Mouse (Mus musculus): ENCODE data around the gene Wdr76.
"Not testable (repeated sequence)": the region's sequence is repeated elsewhere in the genome, so short reads cannot be mapped to it uniquely, and the experiment has no call there.

The Wdr76 gene

DNA sequence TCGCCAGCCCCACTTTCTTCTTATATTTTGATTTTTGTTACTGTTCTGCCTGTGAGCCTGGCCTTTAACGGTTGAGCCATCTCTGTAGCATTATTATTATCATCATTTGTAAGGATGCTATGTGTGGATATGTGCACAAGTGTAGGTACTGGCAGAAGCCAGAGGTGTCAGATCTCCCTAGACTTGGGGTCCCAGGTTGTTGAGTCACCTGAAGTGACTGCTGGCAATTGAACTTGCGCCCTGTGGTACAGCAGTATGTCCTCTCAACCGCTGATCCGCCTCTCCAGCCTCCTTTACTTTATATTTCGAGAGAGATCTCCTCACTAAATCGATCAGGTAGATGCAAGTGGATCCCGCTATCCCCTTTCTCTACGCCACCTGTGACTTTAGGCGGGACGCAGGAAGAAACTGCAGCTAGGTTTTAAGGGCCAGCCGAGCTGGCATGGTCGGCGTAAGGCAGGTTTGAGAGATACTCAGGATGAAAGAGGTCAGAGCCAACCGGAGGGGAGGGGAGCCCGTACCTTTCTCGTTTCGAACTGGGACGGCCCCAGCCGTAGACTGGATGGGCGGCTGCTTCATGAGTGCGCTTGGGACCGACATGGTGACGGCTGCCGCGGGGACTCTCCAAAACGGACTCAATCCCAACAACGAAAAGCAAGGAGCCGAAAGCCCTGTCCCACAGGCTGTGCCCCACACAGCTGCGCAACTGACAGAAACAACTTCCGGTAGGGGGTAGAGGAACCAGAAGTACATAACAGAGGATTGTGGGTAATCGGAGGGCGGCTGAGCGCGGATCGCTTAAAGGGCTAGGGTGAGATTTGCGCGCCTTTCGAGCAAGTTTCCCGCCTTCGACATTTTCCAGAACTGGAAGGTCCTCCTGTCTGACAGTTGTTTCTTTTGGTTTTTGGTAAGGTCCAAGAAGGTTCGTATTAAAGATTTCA, at the start of gene Wdr76, which contains the start of gene Mfap1a:
TSS of gene Wdr76 (plus strand) at position 782 of the 941 bp plus-strand sequence.
TSS of gene Mfap1a (minus strand) at position 724 of the 941 bp plus-strand sequence.
- DNase-seq (ENCODE audit: low spot score) = peak; percentile 87

DNA sequence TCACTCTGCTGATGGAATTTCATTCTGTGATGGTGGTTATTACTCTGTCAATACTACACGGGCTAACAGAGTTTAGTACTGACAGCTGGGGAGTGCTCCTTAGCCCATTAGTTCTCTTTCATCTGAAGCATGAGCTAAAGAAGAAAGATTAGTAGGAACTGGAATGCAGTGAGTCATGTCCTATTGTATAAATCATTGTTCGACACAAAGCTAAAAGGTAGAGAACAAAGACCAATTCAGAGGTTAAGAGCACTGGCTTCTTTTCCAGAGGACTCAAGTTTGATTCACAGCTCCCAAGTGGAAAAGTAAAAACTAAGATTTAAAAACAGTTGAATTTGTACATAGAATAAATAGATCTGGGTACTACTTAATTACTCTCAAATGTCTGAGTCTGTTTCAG, 46.5 kb upstream of the Wdr76 start:
- no peak for DNase-seq (ENCODE audit: low spot score)

- DNase-seq (ENCODE audit: low spot score) = not testable (repeated sequence)
These were observed 37.5 kb upstream of the Wdr76 start for GRCm38 (mm10) chr2:121468982-121469381.

GRCm38 (mm10) chr2:121472783-121473182, 33.7 kb upstream of the Wdr76 start:
- DNase-seq (ENCODE audit: low spot score) = not testable (repeated sequence)

- DNase-seq (ENCODE audit: low spot score) = peak; percentile 86
These were observed 33.0 kb upstream of the Wdr76 start, which contains the start of gene Mfap1b for GRCm38 (mm10) chr2:121473301-121474179. Mfap1b (minus strand) TSS chr2:121474067.

GRCm38 (mm10) chr2:121474180-121474535, 32.4 kb upstream of the Wdr76 start:
- DNase-seq (ENCODE audit: low spot score) = no peak

DNA sequence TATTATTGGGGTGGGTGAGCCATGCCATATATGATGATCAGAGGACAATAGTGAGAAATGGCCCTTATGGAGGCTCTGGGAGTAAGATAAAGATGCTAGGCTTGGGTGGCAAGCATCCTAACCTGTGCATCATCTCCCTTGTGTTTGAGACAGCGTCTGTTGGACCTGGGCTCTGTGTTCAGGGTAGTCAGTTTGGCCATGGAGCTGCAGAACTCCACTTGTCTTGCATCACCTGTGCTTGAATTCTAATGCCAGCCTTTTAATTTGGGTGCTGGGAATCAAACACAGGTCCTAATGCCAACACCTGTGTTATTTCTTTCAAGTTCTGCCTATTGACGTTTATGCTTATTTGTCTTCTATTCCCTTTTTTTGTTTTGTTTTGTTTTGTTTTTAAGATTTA, 31.2 kb upstream of the Wdr76 start:
- not testable (repeated sequence) for DNase-seq (ENCODE audit: low spot score)

GRCm38 (mm10) chr2:121477491-121478266, 28.8 kb upstream of the Wdr76 start:
- DNase-seq (ENCODE audit: low spot score) = no peak

DNA sequence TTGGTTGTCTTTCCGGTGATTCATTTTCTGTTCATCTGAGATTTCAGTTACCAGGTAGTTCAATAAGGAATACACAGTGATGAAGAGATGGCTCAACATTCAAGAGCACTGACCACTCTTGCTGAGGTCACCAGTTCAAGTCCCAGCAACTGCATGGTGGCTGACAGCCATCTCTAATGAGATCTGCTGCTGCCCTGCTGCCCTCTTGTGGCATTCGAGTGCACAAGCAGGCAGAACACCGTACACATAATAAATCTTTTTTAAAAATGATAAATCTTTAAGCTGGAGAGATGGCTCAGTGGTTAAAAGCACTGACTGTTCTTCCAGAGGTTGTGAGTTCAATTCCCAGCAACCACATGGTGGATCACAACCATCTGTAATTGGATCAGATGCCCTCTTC, 26.0 kb upstream of the Wdr76 start:
- DNase-seq (ENCODE audit: low spot score) = no peak

GRCm38 (mm10) chr2:121480916-121481315, 25.6 kb upstream of the Wdr76 start:
- DNase-seq (ENCODE audit: low spot score) = not testable (repeated sequence)

GRCm38 (mm10) chr2:121483576-121483975, 22.9 kb upstream of the Wdr76 start:
- no peak for DNase-seq (ENCODE audit: low spot score)

GRCm38 (mm10) chr2:121484403-121484802, 22.1 kb upstream of the Wdr76 start:
- DNase-seq (ENCODE audit: low spot score) = not testable (repeated sequence)

DNA sequence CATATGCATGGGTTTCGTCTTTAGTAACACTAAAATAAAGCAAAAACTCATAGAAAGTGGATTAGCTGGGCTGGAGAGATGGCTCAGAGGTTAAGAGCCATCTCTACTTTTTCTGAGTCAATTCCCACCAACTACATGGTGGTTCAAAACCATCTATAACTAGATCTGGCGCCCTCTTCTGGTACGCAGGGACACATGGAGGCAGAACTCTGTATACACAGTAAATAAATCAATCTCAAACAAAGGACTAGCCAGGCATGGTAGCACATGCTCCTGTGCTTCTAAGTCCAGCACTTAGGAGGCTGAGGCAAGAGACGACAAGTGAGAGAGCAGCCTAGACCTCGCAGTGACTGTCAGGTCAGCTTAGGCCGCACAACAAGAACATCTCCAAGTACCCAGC, 5.0 kb upstream of the Wdr76 start:
- not testable (repeated sequence) for DNase-seq (ENCODE audit: low spot score)

GRCm38 (mm10) chr2:121507173-121507950, 839 bp downstream of the Wdr76 start:
- no peak for DNase-seq (ENCODE audit: low spot score)

- DNase-seq (ENCODE audit: low spot score) = no peak
These were observed 1.4 kb downstream of the Wdr76 start for GRCm38 (mm10) chr2:121507951-121508330.

GRCm38 (mm10) chr2:121509584-121509983, 3.1 kb downstream of the Wdr76 start:
- DNase-seq (ENCODE audit: low spot score) = peak; percentile 47

GRCm38 (mm10) chr2:121511401-121511800, 4.9 kb downstream of the Wdr76 start:
- no peak for DNase-seq (ENCODE audit: low spot score)

GRCm38 (mm10) chr2:121512991-121513765, 6.7 kb downstream of the Wdr76 start:
- DNase-seq (ENCODE audit: low spot score) = not testable (repeated sequence)

DNA sequence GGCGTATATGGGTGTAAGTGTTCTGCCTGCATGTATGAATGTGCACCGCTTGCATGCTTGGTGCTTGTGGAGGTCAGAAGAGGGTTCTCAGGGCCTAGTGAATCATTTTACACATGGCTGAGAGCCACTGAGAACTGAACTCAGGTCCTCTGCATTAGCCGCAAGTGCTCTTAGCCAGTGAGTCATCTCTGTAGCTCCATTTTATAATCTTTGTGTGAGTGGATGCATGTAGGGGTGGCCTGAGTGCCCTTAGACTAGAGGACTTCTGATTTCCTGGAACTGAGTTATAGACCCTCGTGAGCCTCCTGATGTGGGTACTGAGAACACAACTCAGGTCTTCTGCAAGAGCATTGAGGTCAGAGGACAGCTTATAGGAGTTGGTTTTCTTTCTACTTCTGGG, 7.7 kb downstream of the Wdr76 start:
- DNase-seq (ENCODE audit: low spot score) = no peak

- no peak for DNase-seq (ENCODE audit: low spot score)
These were observed 11.6 kb downstream of the Wdr76 start for GRCm38 (mm10) chr2:121518106-121518505.
